Mouse (Mus musculus): Measurements from ENCODE around the gene Spock2.

DNA sequence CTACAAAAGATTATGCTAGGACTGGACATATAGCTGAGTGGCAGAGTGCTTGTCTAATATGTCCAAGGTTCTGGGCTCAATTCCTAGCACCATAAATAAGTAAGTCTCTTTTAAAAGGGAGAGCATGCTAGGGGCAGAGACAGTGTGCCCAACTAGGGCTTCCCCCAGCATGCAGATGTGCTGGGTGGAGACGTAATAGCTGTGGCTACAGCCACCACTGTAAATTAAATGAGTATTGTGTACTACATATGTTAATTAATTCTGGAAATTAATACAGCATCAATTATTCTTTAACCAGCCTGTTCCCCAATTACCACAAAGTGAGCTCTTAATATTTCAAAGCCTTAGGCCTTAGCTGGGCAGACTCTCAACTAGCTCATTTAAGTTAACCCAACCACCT lies 58.9 kb downstream of the Spock2 start:
- no peak for TF ChIP-seq CTCF (IDR thresholded peaks at IDR 0.05; ENCODE audit: control insufficient read depth, insufficient read depth, insufficient replicate concordance, low read depth, low read length)
- TF ChIP-seq POLR2A (IDR thresholded peaks at IDR 0.05; ENCODE audit: control insufficient read depth, low read depth, low read length), result no peak
